Mouse (Mus musculus): ENCODE results near the gene Rasa4. TPM values are rescaled to one million over a fixed set of nuclear protein-coding genes. Genes with fewer than 3 reads are reported as not detected.
A peak's percentile ranks its signal among the peaks of the same experiment; 100 is the strongest.
"Not testable (repeated sequence)": the region's sequence is repeated elsewhere in the genome, so short reads cannot be mapped to it uniquely, and the experiment has no call there.

The Rasa4 gene
- polyA plus RNA-seq, 1 experiment from 2014 or later, result 15.9 TPM

DNA sequence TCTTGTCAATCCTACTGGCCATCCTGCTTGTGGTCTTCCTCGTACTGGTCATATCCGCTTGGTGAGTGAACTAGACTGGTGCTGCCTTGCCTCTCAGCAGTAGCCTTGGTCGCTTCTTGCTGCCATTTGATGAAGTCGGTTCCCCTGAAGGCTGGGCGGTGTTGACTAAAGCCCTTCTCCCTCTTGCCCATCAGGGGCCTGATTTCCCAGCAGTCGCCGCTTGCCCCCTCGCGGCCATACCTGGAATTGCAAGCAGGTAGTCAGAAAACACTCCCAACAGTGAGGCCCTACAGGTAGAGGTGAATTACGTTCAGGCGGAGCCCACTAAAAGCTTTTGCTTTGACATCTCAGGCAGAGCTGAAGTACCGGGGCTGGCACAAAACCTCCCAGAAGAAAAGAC is 22.1 kb upstream of the Rasa4 start:
- H3K4me2 ChIP-seq (replicated peaks; ENCODE audit: low read depth, low read length), result no peak overlapping the region
- WGBS, result 13% methylated on average over 12 of the region's 12 CpGs
- ATAC-seq (ENCODE audit: low FRiP score, low TSS enrichment), result peak; percentile 42; the same call in 1 of the 2 replicates
- no peak overlapping the region for H3K27ac ChIP-seq (ENCODE audit: low read length)
- H3K4me1 ChIP-seq (ENCODE audit: insufficient read depth, low read length), result peaks cover 12% of the 10 kb centered on the region
- no peaks in the 10 kb centered on the region for H3K9me3 ChIP-seq (ENCODE audit: low read length)
- H3K4me3 ChIP-seq (ENCODE audit: low read length), result no peak overlapping the region
- no peaks in the 10 kb centered on the region for H3K36me3 ChIP-seq (ENCODE audit: insufficient read depth, low read length)
- H3K27me3 ChIP-seq (ENCODE audit: insufficient read depth, low read length), result no peaks in the 10 kb centered on the region
- peak overlapping the region; percentile 51 for H3K9ac ChIP-seq (replicated peaks; ENCODE audit: low read length)

- H3K9me3 ChIP-seq (ENCODE audit: low read length), result no peaks in the 10 kb centered on the region
- no peak overlapping the region for H3K4me2 ChIP-seq (replicated peaks; ENCODE audit: low read depth, low read length)
- H3K27ac ChIP-seq (ENCODE audit: low read length), result no peak overlapping the region
- H3K4me3 ChIP-seq (ENCODE audit: low read length), result no peak overlapping the region
- no peaks in the 10 kb centered on the region for H3K36me3 ChIP-seq (ENCODE audit: insufficient read depth, low read length)
- 88% methylated on average over 10 of the region's 10 CpGs for WGBS
- no peak for ATAC-seq (ENCODE audit: low FRiP score, low TSS enrichment)
- H3K4me1 ChIP-seq (ENCODE audit: insufficient read depth, low read length), result peaks cover 5% of the 10 kb centered on the region; the same call in 1 of the 2 replicates
- no peak overlapping the region for H3K9ac ChIP-seq (replicated peaks; ENCODE audit: low read length)
- H3K27me3 ChIP-seq (ENCODE audit: insufficient read depth, low read length), result 0 out of 2 replicates have a peak, but pooled peaks cover 3% of the 10 kb centered on the region
These were observed 19.8 kb upstream of the Rasa4 start for GRCm38 (mm10) chr5:136063920-136064319.

- H3K4me3 ChIP-seq (ENCODE audit: low read length); H3K9me3 ChIP-seq (ENCODE audit: low read length); H3K4me2 ChIP-seq (replicated peaks; ENCODE audit: low read depth, low read length); H3K4me1 ChIP-seq (ENCODE audit: insufficient read depth, low read length); H3K27ac ChIP-seq (ENCODE audit: low read length); H3K27me3 ChIP-seq (ENCODE audit: insufficient read depth, low read length); ATAC-seq (ENCODE audit: low FRiP score, low TSS enrichment); H3K36me3 ChIP-seq (ENCODE audit: insufficient read depth, low read length); H3K9ac ChIP-seq (replicated peaks; ENCODE audit: low read length): not testable (repeated sequence)
- WGBS, result 65% methylated on average over 11 of the region's 11 CpGs
These were observed 17.1 kb upstream of the Rasa4 start for GRCm38 (mm10) chr5:136066404-136067148.

- no peak overlapping the region for H3K4me3 ChIP-seq (ENCODE audit: low read length)
- H3K4me2 ChIP-seq (replicated peaks; ENCODE audit: low read depth, low read length), result no peak overlapping the region
- no peaks in the 10 kb centered on the region for H3K4me1 ChIP-seq (ENCODE audit: insufficient read depth, low read length)
- H3K36me3 ChIP-seq (ENCODE audit: insufficient read depth, low read length), result no peaks in the 10 kb centered on the region
- ATAC-seq (ENCODE audit: low FRiP score, low TSS enrichment), result no peak
- H3K27me3 ChIP-seq (ENCODE audit: insufficient read depth, low read length), result 0 out of 2 replicates have a peak, but pooled peaks cover 3% of the 10 kb centered on the region
- H3K9ac ChIP-seq (replicated peaks; ENCODE audit: low read length), result no peak overlapping the region
- H3K27ac ChIP-seq (ENCODE audit: low read length), result no peak overlapping the region
- no peaks in the 10 kb centered on the region for H3K9me3 ChIP-seq (ENCODE audit: low read length)
- WGBS, result 49% methylated on average over 2 of the region's 2 CpGs
These were observed 14.3 kb upstream of the Rasa4 start for GRCm38 (mm10) chr5:136069411-136069810.

DNA sequence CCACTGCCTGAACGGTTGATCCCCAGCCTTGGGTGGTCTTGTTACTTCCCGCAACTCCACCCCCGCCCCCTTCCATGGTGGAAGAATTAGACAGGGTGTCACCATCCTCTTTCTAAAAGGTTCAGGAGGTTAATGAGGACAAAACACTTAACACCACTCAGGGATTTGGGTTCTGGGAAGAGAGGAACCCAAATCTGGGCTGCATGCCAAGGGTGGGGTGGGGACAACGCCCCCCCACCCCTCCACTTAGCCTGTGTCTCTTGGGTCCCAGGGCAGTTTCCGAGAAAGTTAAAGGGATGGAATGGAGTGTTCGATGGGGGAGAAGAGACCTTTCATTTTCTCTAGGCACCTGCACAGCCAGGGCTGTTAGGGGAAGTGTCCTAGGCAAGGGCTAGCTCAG is 10.7 kb upstream of the Rasa4 start:
- Histone ChIP-seq H3K27me3 (ENCODE audit: insufficient read depth, low read length) (0 out of 2 replicates have a peak, but pooled peaks cover 2% of the 10 kb centered on the region), H3K36me3 (ENCODE audit: insufficient read depth, low read length) (no peaks in the 10 kb centered on the region), H3K27ac (ENCODE audit: low read length) (no peak overlapping the region), H3K9ac (replicated peaks; ENCODE audit: low read length) (no peak overlapping the region), H3K4me1 (ENCODE audit: insufficient read depth, low read length) (peaks cover 9% of the 10 kb centered on the region), H3K9me3 (ENCODE audit: low read length) (no peaks in the 10 kb centered on the region), H3K4me2 (replicated peaks; ENCODE audit: low read depth, low read length) (no peak overlapping the region), H3K4me3 (ENCODE audit: low read length) (no peak overlapping the region)
- ATAC-seq (ENCODE audit: low FRiP score, low TSS enrichment), result no peak
- 35% methylated on average over 6 of the region's 6 CpGs for WGBS

GRCm38 (mm10) chr5:136073526-136073925 is 10.2 kb upstream of the Rasa4 start:
- Histone ChIP-seq H3K4me3 (ENCODE audit: low read length) (no peak overlapping the region), H3K27me3 (ENCODE audit: insufficient read depth, low read length) (no peaks in the 10 kb centered on the region), H3K9ac (replicated peaks; ENCODE audit: low read length) (no peak overlapping the region), H3K4me1 (ENCODE audit: insufficient read depth, low read length) (peaks cover 9% of the 10 kb centered on the region), H3K4me2 (replicated peaks; ENCODE audit: low read depth, low read length) (no peak overlapping the region), H3K27ac (ENCODE audit: low read length) (no peak overlapping the region), H3K36me3 (ENCODE audit: insufficient read depth, low read length) (no peaks in the 10 kb centered on the region), H3K9me3 (ENCODE audit: low read length) (no peaks in the 10 kb centered on the region)
- ATAC-seq (ENCODE audit: low FRiP score, low TSS enrichment), result no peak
- 73% methylated on average over 11 of the region's 11 CpGs for WGBS

- 83% methylated on average over 5 of the region's 5 CpGs for WGBS
- Histone ChIP-seq H3K27me3 (ENCODE audit: insufficient read depth, low read length) (no peaks in the 10 kb centered on the region), H3K4me2 (replicated peaks; ENCODE audit: low read depth, low read length) (no peak overlapping the region), H3K27ac (ENCODE audit: low read length) (no peak overlapping the region), H3K9ac (replicated peaks; ENCODE audit: low read length) (no peak overlapping the region), H3K9me3 (ENCODE audit: low read length) (no peaks in the 10 kb centered on the region), H3K4me1 (ENCODE audit: insufficient read depth, low read length) (peaks cover 9% of the 10 kb centered on the region), H3K4me3 (ENCODE audit: low read length) (no peak overlapping the region), H3K36me3 (ENCODE audit: insufficient read depth, low read length) (no peaks in the 10 kb centered on the region)
- ATAC-seq (ENCODE audit: low FRiP score, low TSS enrichment), result no peak
These were observed 8.6 kb upstream of the Rasa4 start for GRCm38 (mm10) chr5:136075076-136075475.

- peaks cover 9% of the 10 kb centered on the region for H3K4me1 ChIP-seq (ENCODE audit: insufficient read depth, low read length)
- WGBS, result 36% methylated on average over 7 of the region's 7 CpGs
- peak; percentile 33; the same call in 1 of the 2 replicates for ATAC-seq (ENCODE audit: low FRiP score, low TSS enrichment)
- H3K9me3 ChIP-seq (ENCODE audit: low read length), result no peaks in the 10 kb centered on the region
- no peak overlapping the region for H3K9ac ChIP-seq (replicated peaks; ENCODE audit: low read length)
- H3K36me3 ChIP-seq (ENCODE audit: insufficient read depth, low read length), result no peaks in the 10 kb centered on the region
- H3K27me3 ChIP-seq (ENCODE audit: insufficient read depth, low read length), result no peaks in the 10 kb centered on the region
- peak overlapping the region; percentile 72 for H3K27ac ChIP-seq (ENCODE audit: low read length)
- no peak overlapping the region for H3K4me3 ChIP-seq (ENCODE audit: low read length)
- H3K4me2 ChIP-seq (replicated peaks; ENCODE audit: low read depth, low read length), result 0 out of 2 replicates have a peak overlapping the region, but pooled peaks have one; percentile 3
These were observed 7.4 kb upstream of the Rasa4 start for GRCm38 (mm10) chr5:136076284-136076683.

DNA sequence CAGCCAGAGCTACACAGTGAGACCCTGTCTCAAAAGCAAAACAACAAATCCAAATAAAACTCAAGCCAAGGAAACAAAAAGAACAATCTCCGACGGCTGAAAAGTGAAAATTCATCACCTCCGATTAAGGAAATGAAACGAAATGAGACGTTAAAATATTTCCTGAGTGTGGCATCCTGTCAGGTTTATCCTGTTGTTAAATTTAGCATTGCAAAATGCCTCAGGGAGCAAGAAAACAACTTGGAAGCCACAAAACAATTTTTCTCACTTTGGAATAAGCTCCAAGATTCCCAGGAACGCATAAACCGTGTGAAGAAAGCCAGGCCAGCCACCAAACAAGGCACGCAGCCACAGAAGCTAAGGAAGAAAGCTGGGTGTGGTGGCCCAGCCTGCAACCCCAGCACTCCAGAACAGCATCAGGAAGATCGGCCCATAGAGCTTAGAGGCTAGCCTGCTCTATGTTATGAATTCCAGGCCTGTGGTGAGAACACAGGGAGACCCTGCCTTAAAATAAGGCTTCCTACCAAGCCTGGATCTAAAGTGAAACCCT is 6.6 kb upstream of the Rasa4 start:
- peak overlapping the region; percentile 72; the same call in 1 of the 2 replicates for H3K27ac ChIP-seq (ENCODE audit: low read length)
- no peak for ATAC-seq (ENCODE audit: low FRiP score, low TSS enrichment)
- no peak overlapping the region for H3K4me3 ChIP-seq (ENCODE audit: low read length)
- H3K9me3 ChIP-seq (ENCODE audit: low read length), result no peaks in the 10 kb centered on the region
- H3K9ac ChIP-seq (replicated peaks; ENCODE audit: low read length), result no peak overlapping the region
- H3K36me3 ChIP-seq (ENCODE audit: insufficient read depth, low read length), result no peaks in the 10 kb centered on the region
- no peak overlapping the region for H3K4me2 ChIP-seq (replicated peaks; ENCODE audit: low read depth, low read length)
- 65% methylated on average over 9 of the region's 9 CpGs for WGBS
- H3K27me3 ChIP-seq (ENCODE audit: insufficient read depth, low read length), result no peaks in the 10 kb centered on the region
- H3K4me1 ChIP-seq (ENCODE audit: insufficient read depth, low read length), result peaks cover 9% of the 10 kb centered on the region

DNA sequence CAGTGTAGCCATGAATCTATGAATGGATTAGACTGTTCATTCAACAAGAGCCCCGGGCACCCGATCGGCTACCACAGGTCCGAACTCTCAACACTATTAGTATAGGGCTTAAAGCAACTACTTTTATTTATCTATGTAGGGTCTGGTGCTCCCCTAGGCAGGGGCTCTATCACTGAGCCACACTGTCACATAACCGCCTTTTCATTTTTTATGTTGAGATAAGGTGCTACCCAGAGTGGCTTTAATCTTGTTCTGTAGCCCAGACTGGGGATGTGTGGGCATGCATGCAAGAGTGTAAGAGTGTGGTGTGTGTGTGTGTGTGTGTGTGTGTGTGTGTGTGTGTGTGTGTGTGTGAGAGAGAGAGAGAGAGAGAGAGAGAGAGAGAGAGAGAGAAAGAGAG is 5.6 kb upstream of the Rasa4 start:
- Histone ChIP-seq H3K9me3 (ENCODE audit: low read length) (no peaks in the 10 kb centered on the region), H3K27ac (ENCODE audit: low read length) (no peak overlapping the region), H3K4me1 (ENCODE audit: insufficient read depth, low read length) (peaks cover 10% of the 10 kb centered on the region), H3K4me3 (ENCODE audit: low read length) (no peak overlapping the region), H3K4me2 (replicated peaks; ENCODE audit: low read depth, low read length) (no peak overlapping the region), H3K27me3 (ENCODE audit: insufficient read depth, low read length) (no peaks in the 10 kb centered on the region), H3K9ac (replicated peaks; ENCODE audit: low read length) (no peak overlapping the region), H3K36me3 (ENCODE audit: insufficient read depth, low read length) (no peaks in the 10 kb centered on the region)
- ATAC-seq (ENCODE audit: low FRiP score, low TSS enrichment), result no peak
- 98% methylated on average over 5 of the region's 5 CpGs for WGBS
